10 mouse cellular contexts compared by ENCODE assay signal in the genomic region with DNA sequence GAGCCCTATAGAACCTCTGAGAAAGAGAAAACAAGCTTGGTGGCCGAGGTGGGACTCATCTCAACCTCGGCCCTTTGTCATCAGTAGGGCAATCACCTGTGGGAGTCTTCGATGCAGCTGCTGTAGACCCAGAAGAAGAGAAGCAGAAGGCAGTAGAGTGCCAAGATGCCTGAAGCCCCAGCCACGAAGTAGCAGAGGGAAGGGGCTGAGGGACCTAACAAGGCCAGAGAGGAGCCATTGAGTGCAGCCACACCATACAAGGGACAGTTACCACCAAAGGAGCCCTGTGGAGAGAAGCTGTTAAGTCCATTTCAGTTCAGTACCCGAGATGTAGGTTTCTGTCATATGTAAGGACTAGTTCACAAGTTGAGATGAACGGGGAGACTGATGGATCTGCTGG. TPM values are rescaled to one million over a fixed set of nuclear protein-coding genes. Genes with fewer than 3 reads are reported as not detected.
A peak's percentile ranks its signal among the peaks of the same experiment; 100 is the strongest.
DNase-seq lines count a peak whose midpoint lies in the region; ATAC-seq and TF ChIP-seq lines count a peak whose summit lies in the region.
"Had no signal": no experiment of that assay in that cellular context is flagged by ENCODE, and none has a peak within 500 bp of the region (broad histone marks: within the 10 kb centered on the region; RNA-seq: fewer than 3 reads in every experiment).

No protein-coding gene starts in this region.

- DNase-seq in heart, embryonic 10.5 days (ENCODE audit: low spot score), result no peak
- DNase-seq in heart, adult 18-20 months, result no peak
- DNase-seq in CH12.LX (ENCODE audit: extremely low read depth), result no peak
- no peak for DNase-seq in forebrain, embryonic 14.5 days (ENCODE audit: low spot score)
- no peak for DNase-seq in thymus, postnatal 14 days
- no peak for DNase-seq in adrenal gland, adult 2 months
- DNase-seq in layer of hippocampus, postnatal 36 days, result no peak
- DNase-seq: thymus, postnatal 36 days had no signal

- peak overlapping the region; percentile 95 for H3K9ac ChIP-seq in CH12.LX (ENCODE audit: insufficient read depth, low read depth)
- H3K9ac ChIP-seq in forebrain, embryonic 14.5 days (ENCODE audit: low read length), result no peak overlapping the region; the same call in 1 of the 2 replicates
- peak overlapping the region; percentile 97 for H3K9ac ChIP-seq in liver, embryonic 15.5 days

- H3K79me2 ChIP-seq in CH12.LX (replicated peaks; ENCODE audit: control insufficient read depth, extremely low read depth, insufficient read depth, poor library complexity, severe bottlenecking), result peaks cover 35% of the 10 kb centered on the region

- dilution Hi-C loops in CH12.LX (cut with MboI; ENCODE audit: extremely low pct_ligation_motif_present, extremely low pct_unique_long_range_greater_than_20kb, low sequenced_read_pairs), result no loop called here

- in situ Hi-C loops in CH12.LX (cut with MboI; ENCODE audit: low pct_ligation_motif_present, low pct_unique_long_range_greater_than_20kb, low sequenced_read_pairs), result no loop called here

- no peak; the same call in 1 of the 2 replicates for TF ChIP-seq POLR2A in CH12.LX (IDR thresholded peaks at IDR 0.05; ENCODE audit: low read depth, low read length)

- H3K36me3 ChIP-seq in heart, embryonic 10.5 days, result peaks cover 48% of the 10 kb centered on the region
- peaks cover 21 to 54% of the 10 kb centered on the region in 2 experiments for H3K36me3 ChIP-seq in CH12.LX (replicated peaks in 1 of 2; ENCODE audit: control insufficient read depth in 1 of 2, insufficient read depth in 1 of 2, low read length in 1 of 2)
- peaks cover 60% of the 10 kb centered on the region for H3K36me3 ChIP-seq in forebrain, embryonic 14.5 days (ENCODE audit: control insufficient read depth, insufficient read depth, low read length)
- peaks cover 48% of the 10 kb centered on the region for H3K36me3 ChIP-seq in liver, embryonic 15.5 days (replicated peaks)

- TF ChIP-seq EP300 in CH12.LX (IDR thresholded peaks at IDR 0.05; ENCODE audit: low read length), result no peak

- H3K4me2 ChIP-seq in CH12.LX (ENCODE audit: insufficient read depth, low read depth, poor library complexity, severe bottlenecking), result peak overlapping the region; percentile 95
- H3K4me2 ChIP-seq in forebrain, embryonic 14.5 days (ENCODE audit: low read length), result peak overlapping the region; percentile 100
- peak overlapping the region; percentile 92 for H3K4me2 ChIP-seq in liver, embryonic 15.5 days

- no peak for ATAC-seq in forebrain, embryonic 14.5 days
- no peak for ATAC-seq in liver, embryonic 15.5 days (ENCODE audit: insufficient read depth)

- peak overlapping the region; percentile 96 for H3K27ac ChIP-seq in heart, embryonic 10.5 days
- peak overlapping the region; percentile 35 for H3K27ac ChIP-seq in CH12.LX (ENCODE audit: insufficient read depth, low read depth)
- H3K27ac ChIP-seq in forebrain, embryonic 14.5 days (ENCODE audit: low read depth, low read length), result no peak overlapping the region
- H3K27ac ChIP-seq in liver, embryonic 15.5 days (replicated peaks), result peak overlapping the region; percentile 99

- WGBS in heart, embryonic 10.5 days, result 57% methylated on average over 6 of the region's 6 CpGs
- 63% methylated on average over 6 of the region's 6 CpGs for WGBS in forebrain, embryonic 14.5 days
- WGBS in liver, embryonic 15.5 days (ENCODE audit: insufficient replicate concordance), result 24% methylated on average over 6 of the region's 6 CpGs

- H3K27me3 ChIP-seq in heart, embryonic 10.5 days (ENCODE audit: insufficient read depth, poor library complexity, severe bottlenecking), result no peaks in the 10 kb centered on the region
- H3K27me3 ChIP-seq in CH12.LX (replicated peaks), result no peaks in the 10 kb centered on the region
- H3K27me3 ChIP-seq in forebrain, embryonic 14.5 days (replicated peaks; ENCODE audit: control insufficient read depth, insufficient read depth, low read length), result no peaks in the 10 kb centered on the region
- H3K27me3 ChIP-seq in liver, embryonic 15.5 days, result no peaks in the 10 kb centered on the region
- H3K27me3 ChIP-seq: Patski had no signal

- peaks cover 35% of the 10 kb centered on the region for H3K4me1 ChIP-seq in heart, embryonic 10.5 days
- peaks cover 11 to 44% of the 10 kb centered on the region in 2 experiments for H3K4me1 ChIP-seq in CH12.LX (ENCODE audit: control insufficient read depth in 1 of 2, insufficient read depth in 2 of 2)
- H3K4me1 ChIP-seq in forebrain, embryonic 14.5 days (ENCODE audit: control insufficient read depth, insufficient read depth, low read length), result peaks cover 24% of the 10 kb centered on the region
- peaks cover 51% of the 10 kb centered on the region for H3K4me1 ChIP-seq in liver, embryonic 15.5 days (replicated peaks)

- no peaks in the 10 kb centered on the region for H3K9me3 ChIP-seq in heart, embryonic 10.5 days
- H3K9me3 ChIP-seq in CH12.LX (replicated peaks; ENCODE audit: low read length), result no peaks in the 10 kb centered on the region
- H3K9me3 ChIP-seq in forebrain, embryonic 14.5 days (replicated peaks; ENCODE audit: control insufficient read depth, low read length), result no peaks in the 10 kb centered on the region
- H3K9me3 ChIP-seq in liver, embryonic 15.5 days (replicated peaks), result no peaks in the 10 kb centered on the region

- H3K4me3 ChIP-seq in heart, embryonic 10.5 days, result peak overlapping the region; percentile 88
- H3K4me3 ChIP-seq in CH12.LX (replicated peaks in 1 of 3; ENCODE audit: low read depth in 2 of 3, low read length in 2 of 3, poor library complexity in 1 of 3), result peak overlapping the region; percentile 55 to 93 (median 88)
- H3K4me3 ChIP-seq in forebrain, embryonic 14.5 days (ENCODE audit: low read depth, low read length), result peak overlapping the region; percentile 71
- peak overlapping the region; percentile 88 for H3K4me3 ChIP-seq in liver, embryonic 15.5 days (replicated peaks)

- no peak for TF ChIP-seq RAD21 in CH12.LX (IDR thresholded peaks at IDR 0.05; ENCODE audit: low read depth, low read length)

- no peak for TF ChIP-seq CTCF in CH12.LX (conservative IDR thresholded peaks at IDR 0.05 in 1 of 2, IDR thresholded peaks at IDR 0.05 in 1 of 2; ENCODE audit: low read depth in 2 of 2, low read length in 2 of 2)

RNA-seq across cellular contexts. Expression of a gene that starts 0.9 kb away (rescaled TPM):
- 57.4 and 60.0 TPM in 2 replicates for polyA plus RNA-seq in heart, embryonic 10.5 days (2016; fragmentation: Nextera tagmentation; extraction: Ambion mirVana)
- 10 to 100 TPM; 12.0 to 12.6 TPM for total RNA-seq in heart, adult 18-20 months (2021)
- total RNA-seq in CH12.LX (2012; rRNA removed) (50.8 and 54.4 TPM in 2 replicates), CH12.LX (2014; rRNA removed) (85.7 and 105 TPM in 2 replicates)
- polyA plus RNA-seq in CH12.LX (2012; ENCODE audit: insufficient read length, low read depth), result 49.8 and 72.0 TPM in 2 replicates
- 30.8 and 41.4 TPM in 2 replicates for polyA plus RNA-seq in forebrain, embryonic 14.5 days (2014; fragmentation: Nextera tagmentation; extraction: Ambion mirVana)
- 90.5 and 96.9 TPM in 2 replicates for polyA plus RNA-seq in liver, embryonic 15.5 days (2015; fragmentation: Nextera tagmentation; extraction: Ambion mirVana)
- 10 to 100 TPM; 60.9 to 62.7 TPM for total RNA-seq in adrenal gland, adult 2 months (2021)
- 163 and 218 TPM in 2 replicates for polyA plus RNA-seq in adrenal gland, adult 2 months (2012; rRNA removed)
- total RNA-seq in layer of hippocampus, postnatal 36 days (2021), result 1 to 10 TPM; 9.4 to 9.9 TPM

RNA-seq across cellular contexts. Expression of a gene that starts 2.6 kb away (rescaled TPM):
- 134 and 136 TPM in 2 replicates for polyA plus RNA-seq in heart, embryonic 10.5 days (2016; fragmentation: Nextera tagmentation; extraction: Ambion mirVana)
- total RNA-seq in heart, adult 18-20 months (2021), result 100 to 1,000 TPM; 133 to 134 TPM
- total RNA-seq in CH12.LX (2012; rRNA removed) (56.5 and 58.7 TPM in 2 replicates), CH12.LX (2014; rRNA removed) (86.6 and 106 TPM in 2 replicates)
- 43.3 and 45.7 TPM in 2 replicates for polyA plus RNA-seq in CH12.LX (2012; ENCODE audit: insufficient read length, low read depth)
- 273 and 345 TPM in 2 replicates for polyA plus RNA-seq in forebrain, embryonic 14.5 days (2014; fragmentation: Nextera tagmentation; extraction: Ambion mirVana)
- 53.8 and 57.3 TPM in 2 replicates for polyA plus RNA-seq in liver, embryonic 15.5 days (2015; fragmentation: Nextera tagmentation; extraction: Ambion mirVana)
- 100 to 1,000 TPM; 114 to 134 TPM for total RNA-seq in adrenal gland, adult 2 months (2021)
- polyA plus RNA-seq in adrenal gland, adult 2 months (2012; rRNA removed), result 352 and 381 TPM in 2 replicates
- 10 to 100 TPM; 79.7 to 86.2 TPM for total RNA-seq in layer of hippocampus, postnatal 36 days (2021)

RNA-seq across cellular contexts. Expression of a gene that starts 12.8 kb away (rescaled TPM):
- 29.7 and 36.1 TPM in 2 replicates for polyA plus RNA-seq in heart, embryonic 10.5 days (2016; fragmentation: Nextera tagmentation; extraction: Ambion mirVana)
- total RNA-seq in heart, adult 18-20 months (2021), result 1 to 10 TPM; 7.2 to 8.6 TPM
- total RNA-seq in CH12.LX (2012; rRNA removed) (25.5 and 29.2 TPM in 2 replicates), CH12.LX (2014; rRNA removed) (20.4 and 22.2 TPM in 2 replicates)
- polyA plus RNA-seq in CH12.LX (2012; ENCODE audit: insufficient read length, low read depth), result 24.8 and 25.7 TPM in 2 replicates
- polyA plus RNA-seq in forebrain, embryonic 14.5 days (2014; fragmentation: Nextera tagmentation; extraction: Ambion mirVana), result 18.3 and 19.7 TPM in 2 replicates
- 13.2 and 15.4 TPM in 2 replicates for polyA plus RNA-seq in liver, embryonic 15.5 days (2015; fragmentation: Nextera tagmentation; extraction: Ambion mirVana)
- total RNA-seq in adrenal gland, adult 2 months (2021), result 10 to 100 TPM; 11.9 to 17.2 TPM
- 22.4 and 25.1 TPM in 2 replicates for polyA plus RNA-seq in adrenal gland, adult 2 months (2012; rRNA removed)
- total RNA-seq in layer of hippocampus, postnatal 36 days (2021), result 10 to 100 TPM; 12.2 to 13.8 TPM

RNA-seq across cellular contexts. Expression of a gene that starts 16.5 kb away (rescaled TPM):
- polyA plus RNA-seq in heart, embryonic 10.5 days (2016; fragmentation: Nextera tagmentation; extraction: Ambion mirVana), result 156 and 193 TPM in 2 replicates
- 10 to 100 TPM; 31.6 to 35.6 TPM for total RNA-seq in heart, adult 18-20 months (2021)
- total RNA-seq in CH12.LX (2012; rRNA removed) (66.5 and 83.6 TPM in 2 replicates), CH12.LX (2014; rRNA removed) (101 and 102 TPM in 2 replicates)
- polyA plus RNA-seq in CH12.LX (2012; ENCODE audit: insufficient read length, low read depth), result 136 and 160 TPM in 2 replicates
- polyA plus RNA-seq in forebrain, embryonic 14.5 days (2014; fragmentation: Nextera tagmentation; extraction: Ambion mirVana), result 162 and 178 TPM in 2 replicates
- 81.2 and 91.6 TPM in 2 replicates for polyA plus RNA-seq in liver, embryonic 15.5 days (2015; fragmentation: Nextera tagmentation; extraction: Ambion mirVana)
- 100 to 1,000 TPM; 102 to 165 TPM for total RNA-seq in adrenal gland, adult 2 months (2021)
- polyA plus RNA-seq in adrenal gland, adult 2 months (2012; rRNA removed), result 43.4 and 48.0 TPM in 2 replicates
- total RNA-seq in layer of hippocampus, postnatal 36 days (2021), result 100 to 1,000 TPM in 1 of 2 experiments, 10 to 100 TPM in 1; 99.8 to 119 TPM

RNA-seq across cellular contexts. Expression of a gene that starts 25.0 kb away (rescaled TPM):
- 159 and 172 TPM in 2 replicates for polyA plus RNA-seq in heart, embryonic 10.5 days (2016; fragmentation: Nextera tagmentation; extraction: Ambion mirVana)
- 10 to 100 TPM; 58.3 to 60.9 TPM for total RNA-seq in heart, adult 18-20 months (2021)
- total RNA-seq in CH12.LX (2012; rRNA removed), result 157 and 162 TPM in 2 replicates
- 173 and 182 TPM in 2 replicates for total RNA-seq in CH12.LX (2014; rRNA removed)
- 138 and 148 TPM in 2 replicates for polyA plus RNA-seq in CH12.LX (2012; ENCODE audit: insufficient read length, low read depth)
- polyA plus RNA-seq in forebrain, embryonic 14.5 days (2014; fragmentation: Nextera tagmentation; extraction: Ambion mirVana), result 171 and 189 TPM in 2 replicates
- 55.5 and 65.7 TPM in 2 replicates for polyA plus RNA-seq in liver, embryonic 15.5 days (2015; fragmentation: Nextera tagmentation; extraction: Ambion mirVana)
- 100 to 1,000 TPM in 1 of 2 experiments, 10 to 100 TPM in 1; 71.9 to 103 TPM for total RNA-seq in adrenal gland, adult 2 months (2021)
- polyA plus RNA-seq in adrenal gland, adult 2 months (2012; rRNA removed), result 24.0 and 25.9 TPM in 2 replicates
- 100 to 1,000 TPM; 113 to 115 TPM for total RNA-seq in layer of hippocampus, postnatal 36 days (2021)
